Mouse (Mus musculus): ENCODE measurements at regions not wholly inside any gene's neighbourhood (a gene's known extent, or its start where the extent isn't known, plus 50 kb on each side); places are given as distances from the start of the nearest gene placed in this dataset.
"Not testable (repeated sequence)": the region's sequence is repeated elsewhere in the genome, so short reads cannot be mapped to it uniquely, and the experiment has no call there.

DNA sequence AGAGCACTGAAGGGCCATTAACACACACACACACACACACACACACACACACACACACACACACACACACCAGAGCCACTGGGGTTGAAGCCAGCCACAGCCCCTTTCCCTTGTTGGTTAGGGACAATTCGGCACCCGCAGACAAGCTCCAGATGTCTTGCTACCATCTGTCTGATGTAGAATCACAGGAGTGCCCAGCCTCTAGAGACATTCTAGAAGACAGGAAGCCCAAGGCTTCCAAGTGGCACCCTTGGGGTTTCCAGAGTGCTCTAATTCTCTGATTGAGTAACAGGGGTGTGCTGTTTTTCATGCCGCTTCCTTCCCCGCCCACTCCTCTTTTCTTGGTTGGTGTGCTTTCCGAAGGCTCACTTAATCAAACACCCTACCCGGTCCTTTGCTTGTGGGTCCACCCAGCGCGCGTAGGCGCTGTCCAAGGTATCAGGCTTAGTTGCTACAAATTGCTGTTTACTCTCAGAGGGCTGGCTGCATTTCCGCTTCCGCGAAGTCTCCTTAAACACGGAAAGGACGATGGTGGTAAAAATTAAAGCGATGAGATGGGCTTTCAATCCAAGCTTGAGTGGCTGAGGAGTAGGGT is 59.5 kb upstream of the Zbtb18 start:
- peak in 1 of 2 experiments; percentile 60 for DNase-seq (ENCODE audit: low spot score in 2 of 2)

DNA sequence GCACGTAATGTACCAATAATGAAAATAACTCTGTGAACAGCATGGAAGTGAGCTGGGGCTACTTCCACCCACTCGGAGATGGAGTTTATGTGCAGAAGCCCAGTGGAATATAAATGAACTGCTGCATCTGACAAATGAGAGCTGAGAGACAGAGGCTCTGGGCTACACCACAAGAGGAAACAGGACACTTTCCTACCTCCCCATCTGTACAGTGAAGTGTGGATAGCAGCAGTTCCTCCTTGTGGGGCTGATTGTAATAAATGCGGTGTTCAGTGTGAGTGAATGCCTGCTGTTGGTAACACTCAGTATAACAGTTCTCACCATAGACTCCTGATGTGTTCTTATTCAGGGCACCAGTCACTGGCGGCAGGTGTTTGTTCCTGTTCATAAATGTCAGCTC is 60.0 kb upstream of the Zbtb18 start:
- no peak for DNase-seq (ENCODE audit: low spot score in 2 of 2)

DNA sequence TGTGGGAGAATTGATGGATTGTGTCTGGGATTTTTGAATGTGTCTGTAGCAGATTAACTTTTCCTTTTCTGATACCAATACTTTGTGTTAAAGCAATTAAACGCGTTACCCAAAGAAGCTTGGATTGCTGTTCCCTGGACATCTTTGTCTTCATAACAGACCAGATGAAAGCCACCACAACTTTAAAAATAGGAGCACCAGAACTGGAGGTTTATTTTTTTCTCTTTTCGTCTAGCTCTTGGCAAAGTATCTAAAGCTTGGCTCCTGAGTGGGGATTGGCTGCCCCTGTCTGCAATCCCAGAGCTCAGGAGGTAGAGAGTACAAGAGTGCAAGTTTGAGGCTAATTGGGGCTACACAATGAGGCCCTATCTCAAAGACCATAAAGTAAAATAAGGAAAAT is 64.0 kb upstream of the Zbtb18 start:
- DNase-seq (ENCODE audit: low spot score in 2 of 2), result no peak

DNA sequence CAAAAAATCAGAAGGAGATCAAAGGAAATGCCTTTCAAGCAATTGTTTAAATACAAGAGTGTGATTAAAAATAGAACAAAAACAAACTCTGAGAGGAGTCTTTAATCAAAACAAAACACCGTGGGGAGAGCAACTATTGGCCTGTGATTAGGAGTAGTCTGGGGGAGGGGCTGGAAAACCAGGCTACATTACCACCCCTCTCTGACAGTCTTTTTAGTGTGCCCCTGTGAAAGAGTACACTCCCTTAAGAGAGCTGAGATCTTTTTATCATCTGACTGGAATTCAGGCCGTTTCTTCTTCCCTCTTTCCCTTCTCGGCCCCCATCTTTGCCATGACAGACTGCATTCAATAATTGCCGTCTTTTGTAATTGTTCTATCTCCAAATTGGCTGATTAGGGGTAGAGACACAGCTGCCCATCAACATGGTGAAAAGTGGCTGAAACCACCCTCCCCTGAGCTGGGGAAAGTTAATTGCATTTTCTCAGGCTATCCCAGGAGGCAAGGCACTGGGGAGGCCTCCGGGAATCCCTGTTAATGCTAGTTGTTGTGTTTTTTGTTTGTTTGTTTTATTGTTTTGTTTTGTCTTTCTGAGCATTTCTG is 68.8 kb upstream of the Zbtb18 start:
- DNase-seq (ENCODE audit: low spot score in 2 of 2), result no peak

DNA sequence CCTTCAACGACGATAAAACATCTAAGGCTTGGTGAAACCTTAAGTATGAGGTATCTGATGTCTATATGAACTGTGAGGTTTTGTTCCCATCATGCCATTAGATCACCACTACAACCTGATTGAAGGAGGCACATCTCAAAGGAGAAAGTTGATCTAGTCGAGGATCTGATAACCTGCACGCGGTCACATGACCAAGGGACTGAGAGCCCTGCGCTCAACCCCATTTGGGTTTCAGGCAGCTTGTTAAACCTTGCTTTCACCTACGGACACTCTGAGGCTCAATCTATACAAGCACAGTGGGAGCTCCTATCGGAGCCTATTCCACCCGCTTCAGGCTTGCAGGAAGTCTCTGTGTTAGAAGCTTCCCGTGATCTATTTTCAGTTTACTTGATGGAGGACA is 70.1 kb upstream of the Zbtb18 start:
- DNase-seq (ENCODE audit: low spot score in 2 of 2), result no peak

DNA sequence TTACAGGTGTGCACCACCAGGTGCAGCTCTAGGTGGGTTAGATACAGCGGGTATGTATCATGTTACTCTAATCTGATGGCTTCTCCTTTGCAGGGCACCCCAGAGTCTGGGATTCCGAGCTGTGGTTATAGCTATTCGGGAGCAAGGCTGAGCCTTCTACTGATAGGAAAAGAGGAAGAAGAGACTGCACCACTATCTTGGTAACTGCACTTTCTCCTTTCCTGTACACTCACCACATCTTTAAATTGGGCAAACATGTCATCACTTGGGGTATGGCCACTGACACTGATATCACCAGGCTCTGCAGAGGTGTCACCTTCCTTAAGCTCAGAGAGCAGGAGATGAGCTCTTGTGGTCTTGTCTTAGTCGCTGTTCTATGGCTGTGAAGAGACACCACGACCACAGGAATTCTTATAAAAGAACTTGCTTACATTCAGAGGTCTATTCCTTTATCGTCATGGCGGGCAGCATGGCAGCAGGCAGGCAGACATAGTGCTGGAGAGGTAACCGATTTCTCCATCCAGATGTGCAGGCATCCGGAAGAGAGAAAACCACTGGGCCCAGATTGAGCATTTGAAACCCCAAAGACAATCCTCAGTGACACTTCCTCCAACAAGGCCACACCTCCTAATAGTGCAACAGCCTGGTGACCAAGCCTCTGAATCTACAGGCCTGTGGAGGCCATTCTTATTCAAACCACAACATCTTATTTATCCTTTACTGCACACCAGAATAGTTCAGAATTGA is 74.1 kb upstream of the Zbtb18 start:
- DNase-seq (ENCODE audit: low spot score in 2 of 2), result no peak

DNA sequence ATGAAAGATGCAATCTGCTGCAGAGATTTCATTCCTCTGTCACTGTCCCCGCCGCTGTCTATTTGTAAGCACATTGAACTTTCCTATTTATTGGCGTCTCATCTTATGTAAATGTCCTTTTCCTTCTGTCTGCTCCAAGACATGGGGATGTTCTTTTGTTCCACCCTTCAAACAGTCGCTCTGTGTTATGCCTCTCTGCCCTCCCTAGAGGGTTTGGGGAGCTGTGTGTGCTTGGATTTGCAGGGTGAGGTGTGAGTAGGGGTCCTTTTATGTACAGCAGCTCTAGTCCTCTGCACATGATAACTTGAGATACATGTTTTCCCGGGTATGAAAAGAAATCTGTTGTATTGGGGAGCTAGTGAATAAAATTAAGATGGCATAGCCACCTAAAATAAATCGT is 75.2 kb upstream of the Zbtb18 start:
- DNase-seq (ENCODE audit: low spot score in 2 of 2), result no peak

DNA sequence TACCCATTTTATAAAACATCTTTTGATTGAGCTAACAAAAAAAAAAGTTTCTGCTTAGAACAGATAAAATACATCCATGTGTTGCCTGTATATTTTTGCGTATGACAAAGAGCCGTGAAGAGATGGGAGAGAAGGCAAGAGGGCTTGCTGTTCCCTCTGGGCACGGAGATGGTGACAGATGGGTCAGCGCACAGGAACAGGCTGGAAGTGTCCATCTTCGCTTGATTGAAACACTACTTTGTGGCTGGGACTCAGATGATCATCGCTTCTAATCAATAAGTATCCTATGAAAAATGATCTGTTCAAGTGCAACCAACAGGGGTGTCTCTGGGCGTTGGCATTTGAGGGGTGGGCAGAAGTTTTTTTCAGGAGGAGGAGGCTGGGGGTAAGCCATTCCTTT is 75.7 kb upstream of the Zbtb18 start:
- DNase-seq (ENCODE audit: low spot score in 2 of 2), result no peak

DNA sequence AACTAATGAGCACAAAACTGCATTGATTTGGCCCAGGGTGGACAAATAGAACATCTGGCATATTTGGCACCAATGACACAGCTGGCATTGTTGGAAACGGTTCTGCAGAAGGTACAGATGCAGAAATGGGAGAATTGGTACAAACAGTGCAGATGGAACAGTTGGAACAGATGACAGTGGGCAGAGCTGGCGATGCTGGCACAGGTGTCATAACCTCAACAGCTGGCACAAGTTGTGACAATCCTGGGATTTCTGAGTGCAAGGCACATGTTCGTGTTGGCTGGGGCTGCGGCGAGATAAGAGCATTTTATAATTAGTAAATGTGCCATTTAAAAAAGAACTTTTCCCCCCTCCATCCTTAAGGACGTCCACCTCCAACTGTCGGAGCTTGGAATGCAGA is 77.8 kb upstream of the Zbtb18 start:
- no peak for DNase-seq (ENCODE audit: low spot score in 2 of 2)

DNA sequence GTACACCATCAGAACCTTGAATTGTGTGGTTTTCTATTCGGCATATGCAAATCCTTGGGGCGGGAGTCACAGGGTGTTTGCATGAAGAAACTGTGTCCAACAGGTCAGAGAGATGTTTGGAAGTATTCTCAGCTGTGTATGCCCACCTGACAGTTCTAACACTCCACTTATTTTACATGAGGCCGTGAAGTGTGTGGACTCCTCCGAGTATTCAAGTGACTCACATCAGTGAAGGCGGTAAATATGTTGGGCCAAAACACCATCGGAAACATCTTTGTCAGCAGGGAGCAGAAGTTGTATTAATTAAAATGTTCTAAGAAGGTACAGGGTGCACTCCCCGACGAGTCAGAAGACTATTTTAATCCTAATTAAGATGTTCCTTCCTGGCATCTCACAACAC is 79.8 kb upstream of the Zbtb18 start:
- no peak for DNase-seq (ENCODE audit: low spot score in 2 of 2)

DNA sequence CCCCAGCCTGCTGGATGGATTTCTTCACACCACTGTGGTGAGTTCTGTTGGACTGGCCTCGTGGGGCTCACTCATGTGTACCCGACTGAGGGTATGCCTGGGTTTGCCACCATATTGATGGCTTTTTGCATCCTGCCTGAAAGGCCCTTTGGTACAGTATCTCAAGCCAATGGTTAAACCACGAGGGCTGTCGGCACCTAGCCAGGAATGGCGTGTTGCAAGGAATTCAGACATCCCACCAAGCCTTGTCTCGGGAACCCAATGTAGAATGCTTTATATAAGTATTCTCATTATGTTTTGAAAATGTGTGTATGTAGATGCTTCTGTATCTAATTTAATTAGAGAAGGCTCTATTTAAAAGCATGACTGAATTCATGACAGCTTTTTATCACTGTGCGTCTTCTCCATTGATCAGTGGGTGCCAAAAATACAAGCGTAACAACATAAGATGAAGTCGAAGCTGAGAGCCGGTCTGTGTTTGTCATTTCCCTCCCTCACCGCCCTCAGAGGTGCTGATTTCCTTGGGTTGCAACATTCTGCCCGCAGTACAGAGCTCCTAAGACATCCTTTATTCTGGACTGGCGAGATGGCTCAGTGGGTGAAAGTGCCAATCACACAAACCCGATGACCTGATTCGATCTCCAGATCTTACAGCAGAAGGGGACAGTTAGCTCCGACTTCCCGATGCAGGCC is 90.5 kb upstream of the Akt3 start:
- no peak for DNase-seq (ENCODE audit: low spot score in 2 of 2)

DNA sequence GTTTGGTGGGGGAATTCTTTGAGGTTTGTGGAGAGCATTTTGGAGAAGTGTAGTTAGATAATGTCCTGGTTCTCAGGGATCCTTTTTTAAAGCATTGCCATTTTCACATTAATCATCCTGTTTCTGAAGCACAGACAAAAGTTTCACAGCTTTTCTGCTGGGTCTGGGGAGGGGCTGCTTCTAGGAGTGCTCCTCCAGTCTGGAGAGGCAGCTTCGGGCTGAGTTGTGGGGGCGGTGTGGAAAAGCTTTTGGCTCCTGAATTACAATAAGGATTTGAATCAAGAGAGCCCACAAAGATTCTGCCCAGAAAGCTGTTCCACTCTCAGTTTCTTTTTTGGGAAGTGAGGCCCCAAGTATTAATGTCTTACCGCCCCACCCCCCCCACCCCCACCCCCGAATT is 89.2 kb upstream of the Akt3 start:
- DNase-seq (ENCODE audit: low spot score in 2 of 2), result no peak

DNA sequence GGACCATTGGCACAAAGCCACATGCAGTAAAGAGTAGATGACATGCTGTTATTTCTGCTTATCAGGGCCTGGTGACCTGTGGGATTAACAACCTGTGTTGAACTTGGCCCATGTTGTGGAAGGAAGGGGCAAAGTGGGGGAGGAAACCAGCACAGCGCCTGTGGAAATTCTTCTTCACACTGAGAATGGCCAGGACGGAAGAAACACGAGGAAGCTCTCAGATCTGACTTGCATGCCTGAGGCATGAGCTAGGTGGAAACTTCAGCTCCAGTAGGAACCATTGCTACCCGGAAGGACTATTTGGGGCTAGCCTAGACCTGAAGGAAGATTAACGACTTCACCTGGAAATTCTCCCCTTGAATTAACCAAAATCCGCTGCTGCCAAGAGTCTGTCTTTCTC is 88.5 kb upstream of the Akt3 start:
- no peak for DNase-seq (ENCODE audit: low spot score in 2 of 2)

DNA sequence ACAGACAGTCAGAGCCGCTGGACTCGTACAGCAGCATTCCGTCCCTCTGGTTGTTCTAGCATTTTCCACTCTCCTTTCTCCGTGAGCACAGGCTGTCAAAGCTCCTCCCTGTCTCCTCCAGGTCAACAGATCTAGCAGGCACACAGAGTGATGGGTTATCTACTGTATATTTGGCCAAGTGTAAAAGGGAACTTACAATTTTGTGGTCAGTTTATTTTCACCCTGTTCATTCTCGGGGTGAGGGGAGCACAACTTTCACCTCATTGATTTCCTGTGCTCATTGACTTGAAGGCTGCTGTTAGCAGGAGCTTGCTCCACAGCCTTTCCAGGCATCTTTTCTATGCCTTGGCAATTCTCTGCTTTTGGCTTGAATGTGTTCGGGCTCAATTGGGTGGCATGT is 87.5 kb upstream of the Akt3 start:
- no peak for DNase-seq (ENCODE audit: low spot score in 2 of 2)

DNA sequence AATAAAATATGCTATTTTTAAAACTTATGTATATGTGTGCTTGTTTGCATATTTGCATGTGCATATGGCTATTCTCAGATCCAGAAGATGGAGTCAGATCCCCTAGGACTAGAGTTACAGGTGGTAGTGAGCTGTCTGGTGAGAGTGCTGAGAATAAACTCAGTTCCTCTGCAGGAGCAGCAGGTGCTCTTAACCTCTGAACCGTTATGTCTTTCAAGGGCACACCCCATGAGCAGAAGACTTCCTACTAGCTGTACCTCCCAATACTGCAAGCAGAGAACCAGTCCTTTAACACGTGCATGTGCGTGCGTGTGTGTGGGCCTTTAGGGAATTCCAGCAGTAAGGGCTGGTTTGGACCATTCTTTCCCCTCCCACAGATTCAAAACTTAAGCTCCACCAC is 85.9 kb upstream of the Akt3 start:
- DNase-seq (ENCODE audit: low spot score in 2 of 2), result no peak

DNA sequence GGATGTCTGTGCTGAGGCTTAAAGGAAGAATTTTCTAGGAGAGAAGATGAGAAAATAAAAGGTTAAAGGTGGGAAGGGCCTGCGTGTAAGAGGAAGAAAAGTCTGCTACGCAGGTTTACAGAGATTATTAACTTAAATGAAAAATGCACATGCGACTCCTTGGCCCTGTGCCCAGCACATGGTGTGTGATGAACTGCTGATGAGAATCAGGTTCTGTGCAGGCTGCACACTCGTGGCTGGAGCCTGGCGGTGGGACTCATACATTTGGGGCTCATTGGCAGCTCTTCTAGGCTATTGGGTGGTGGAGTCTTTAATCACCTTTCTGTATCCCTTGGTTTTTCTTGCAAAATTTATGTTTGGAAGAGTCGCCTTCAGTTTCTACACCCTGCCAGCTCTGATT is 85.1 kb upstream of the Akt3 start:
- DNase-seq (ENCODE audit: low spot score in 2 of 2), result no peak

DNA sequence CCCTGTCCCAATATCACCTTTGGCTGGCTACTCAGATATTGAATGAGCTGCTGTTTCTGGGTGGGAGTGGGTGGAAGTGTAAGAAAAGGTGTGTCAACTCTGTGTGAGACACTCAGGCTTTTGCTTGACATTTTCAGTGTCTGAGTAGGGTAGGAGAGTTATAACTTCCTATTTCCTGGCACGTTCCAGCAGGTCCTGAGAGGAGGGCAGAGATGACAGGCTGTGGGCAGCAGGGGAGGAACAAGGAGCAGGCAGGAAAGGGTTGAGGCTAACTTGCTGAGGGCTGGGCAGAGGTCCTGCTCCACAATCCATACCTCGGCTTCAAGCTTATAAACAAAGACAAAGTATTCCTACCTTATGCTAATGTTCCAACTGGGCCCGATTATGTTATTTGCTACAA is 82.2 kb upstream of the Akt3 start:
- DNase-seq (ENCODE audit: low spot score in 2 of 2), result no peak

DNA sequence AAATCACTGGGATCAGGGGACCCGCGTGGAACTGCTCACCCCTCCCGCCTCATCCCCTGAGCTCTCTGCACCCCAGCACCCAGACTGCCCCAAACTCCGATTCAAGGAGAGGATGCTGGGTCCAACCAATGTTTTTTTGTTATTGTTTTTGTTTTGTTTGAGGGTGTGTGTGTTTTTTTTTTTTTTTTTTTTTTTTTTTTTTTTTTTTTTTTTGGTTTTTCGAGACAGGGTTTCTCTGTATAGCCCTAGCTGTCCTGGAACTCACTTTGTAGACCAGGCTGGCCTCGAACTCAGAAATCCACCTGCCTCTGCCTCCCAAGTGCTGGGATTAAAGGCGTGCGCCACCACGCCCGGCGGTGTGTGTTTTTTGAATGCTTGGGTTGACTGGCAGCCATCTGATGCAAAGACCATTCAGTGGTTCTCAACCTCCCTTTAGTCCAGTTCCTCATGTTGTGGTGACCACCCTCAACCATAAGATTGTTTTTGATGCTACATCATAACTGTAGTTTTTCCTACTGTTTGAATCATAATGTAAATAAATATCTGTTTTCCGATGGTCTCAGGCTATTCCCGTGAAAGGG is 81.3 kb upstream of the Akt3 start:
- not testable (repeated sequence) for DNase-seq (ENCODE audit: low spot score in 2 of 2)

DNA sequence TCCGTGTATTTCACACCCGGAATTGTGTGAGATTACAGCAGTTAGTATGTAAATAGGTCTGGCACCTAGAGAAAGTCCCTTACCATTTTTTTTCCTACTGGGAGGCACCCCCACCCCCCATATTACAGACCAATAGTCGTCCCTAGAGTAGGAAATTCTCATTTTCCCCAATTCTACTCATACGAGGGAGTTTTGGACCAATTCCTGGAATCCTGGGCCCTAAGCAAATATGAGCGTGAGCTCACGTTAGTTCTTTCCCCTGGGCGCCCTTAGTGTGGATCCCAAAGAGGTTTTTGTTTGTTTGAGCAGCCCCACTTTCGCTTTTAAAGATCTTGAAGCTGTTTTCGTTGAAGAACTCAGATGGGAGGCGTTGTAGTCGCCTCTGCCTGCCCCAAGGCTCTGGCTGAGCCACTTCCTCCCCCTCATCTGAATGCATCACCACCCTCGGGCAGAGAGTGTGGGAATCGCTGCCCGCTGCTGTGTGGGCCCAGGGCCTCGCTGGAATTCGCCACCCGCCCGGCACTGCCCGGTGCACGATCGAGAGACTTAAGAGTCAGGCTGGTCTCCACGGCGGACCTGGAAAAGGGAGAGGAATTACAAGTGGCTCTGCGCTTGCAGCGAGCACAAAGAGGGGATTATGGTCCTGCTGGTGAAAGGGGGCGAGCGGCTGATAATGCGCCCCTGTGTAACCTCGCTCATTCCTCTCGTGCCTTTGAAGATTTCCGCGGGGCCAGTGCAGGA is 80.6 kb upstream of the Akt3 start:
- DNase-seq (ENCODE audit: low spot score in 2 of 2), result peak; percentile 29 to 40

DNA sequence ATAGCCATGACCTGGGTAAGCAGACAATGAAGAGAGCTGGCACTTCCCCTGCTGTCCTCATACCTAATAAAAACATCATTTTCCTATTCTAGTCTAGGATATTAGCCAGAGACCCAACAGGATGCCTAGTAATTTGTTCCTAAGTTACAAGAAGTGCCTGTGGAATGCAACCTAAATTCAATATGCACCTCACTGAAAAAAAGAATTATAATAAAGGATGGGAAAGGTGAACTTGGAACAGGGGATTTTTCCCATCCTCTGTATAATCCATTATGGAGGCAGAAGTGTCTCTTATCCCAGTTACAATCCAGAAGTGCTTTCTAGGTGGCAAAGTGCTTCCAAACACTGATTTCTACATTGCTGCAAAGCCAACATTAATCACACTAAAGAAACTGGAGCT is 79.8 kb upstream of the Akt3 start:
- no peak for DNase-seq (ENCODE audit: low spot score in 2 of 2)

DNA sequence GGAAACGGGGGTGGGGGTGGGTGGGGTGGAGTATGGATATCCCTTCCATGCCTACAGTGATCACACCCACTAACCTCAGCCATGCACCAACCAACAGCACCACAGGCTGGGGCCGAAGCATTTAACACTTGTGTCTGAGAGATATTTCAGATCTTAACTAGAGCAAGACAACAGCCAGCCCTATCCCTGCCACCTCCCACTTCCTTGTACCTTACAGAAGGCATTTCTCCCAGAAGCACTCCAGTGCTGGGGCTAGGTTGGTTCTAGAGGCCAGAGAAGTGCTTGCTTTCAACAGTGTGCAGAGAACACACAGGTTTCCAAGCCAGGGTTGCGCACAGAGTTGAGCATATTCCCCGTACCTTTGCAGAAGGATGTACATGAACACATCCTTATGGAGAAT is 79.1 kb upstream of the Akt3 start:
- DNase-seq (ENCODE audit: low spot score in 2 of 2), result no peak

DNA sequence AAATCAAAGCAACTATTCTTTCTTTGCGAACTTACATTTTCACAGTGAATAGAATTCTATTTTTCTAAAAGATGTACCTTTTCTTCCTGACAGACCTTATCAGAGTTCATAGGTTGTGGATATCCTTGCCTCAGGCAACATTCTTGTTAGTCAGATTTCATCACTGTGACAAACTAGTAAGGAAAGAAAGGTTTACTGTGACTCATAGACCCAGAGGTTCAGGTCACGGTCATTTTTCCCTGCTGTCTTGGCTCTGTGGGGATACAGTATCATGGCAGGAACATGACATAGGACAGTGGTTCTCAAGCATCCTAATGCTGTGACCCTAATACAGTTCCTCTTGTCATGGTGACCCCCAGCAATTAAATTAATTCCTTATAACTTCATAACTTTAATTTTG is 78.4 kb upstream of the Akt3 start:
- DNase-seq (ENCODE audit: low spot score in 2 of 2), result no peak
